Comparison of ENCODE assay signal across 11 mouse cellular contexts in the genomic region with DNA sequence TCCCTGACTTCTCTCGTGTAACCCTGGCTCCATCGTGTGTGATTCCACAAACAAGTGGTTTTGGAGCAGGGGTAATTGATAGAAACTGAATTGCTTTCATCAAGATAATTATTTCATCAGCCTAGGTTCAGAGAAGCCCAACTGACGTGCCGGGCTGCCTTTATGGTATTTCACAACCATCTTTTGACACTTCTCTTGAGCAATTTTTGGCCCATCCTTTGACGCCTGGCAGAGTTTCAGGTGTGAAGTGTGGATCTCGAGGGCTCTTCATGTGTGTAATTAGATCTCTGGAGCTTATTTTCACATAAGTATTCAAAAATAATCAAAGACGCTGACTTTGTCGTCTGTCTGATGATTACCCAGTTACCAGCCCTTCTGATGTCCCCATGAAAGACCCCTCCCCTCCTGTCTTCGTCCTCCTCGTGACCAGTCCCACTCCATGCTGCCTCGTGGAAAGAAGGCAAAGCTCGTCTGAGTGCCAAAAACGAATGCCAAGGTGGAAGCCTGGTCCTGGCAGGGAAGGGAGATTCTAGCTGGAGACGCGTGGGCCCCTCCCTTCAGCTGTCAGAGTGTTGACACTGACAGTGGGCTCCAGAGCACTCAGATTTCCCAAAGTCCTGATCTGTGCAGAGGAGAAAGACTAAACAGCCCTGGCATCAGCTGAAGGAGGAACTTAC. TPM values are rescaled to one million over a fixed set of nuclear protein-coding genes. Genes with fewer than 3 reads are reported as not detected.
DNase-seq lines count a peak whose midpoint lies in the region; ATAC-seq and TF ChIP-seq lines count a peak whose summit lies in the region.
"Had no signal": no experiment of that assay in that cellular context is flagged by ENCODE, and none has a peak within 500 bp of the region (broad histone marks: within the 10 kb centered on the region; RNA-seq: fewer than 3 reads in every experiment).

No protein-coding gene starts in this region.

- TF ChIP-seq CTCF in lung, embryonic 14.5 days (IDR thresholded peaks at IDR 0.05; ENCODE audit: low read depth) = no peak
- TF ChIP-seq CTCF in liver, postnatal 0 days (IDR thresholded peaks at IDR 0.05; ENCODE audit: low read depth) = no peak

- TF ChIP-seq EP300 in liver, postnatal 0 days (IDR thresholded peaks at IDR 0.05; ENCODE audit: low read depth) = no peak

- H3K4me2 ChIP-seq in lung, embryonic 14.5 days = no peak overlapping the region
- H3K4me2 ChIP-seq in liver, postnatal 0 days (ENCODE audit: low read depth, low read length) = no peak overlapping the region

- H3K4me1 ChIP-seq in lung, embryonic 14.5 days (ENCODE audit: insufficient read depth) = no peaks in the 10 kb centered on the region
- H3K4me1 ChIP-seq in liver, postnatal 0 days (ENCODE audit: insufficient read depth) = no peaks in the 10 kb centered on the region
- H3K4me1 ChIP-seq: midbrain, embryonic 10.5 days had no signal

- no peak for ATAC-seq in lung, embryonic 14.5 days (ENCODE audit: insufficient read depth)
- ATAC-seq in inflammation-experienced regulatory T-cells, adult 6 months = no peak
- ATAC-seq in liver, postnatal 0 days = no peak
- ATAC-seq: Patski had no signal

- no peaks in the 10 kb centered on the region for H3K27me3 ChIP-seq in lung, embryonic 14.5 days (ENCODE audit: insufficient read depth, low read length)
- H3K27me3 ChIP-seq in liver, postnatal 0 days (ENCODE audit: insufficient read depth, low read length) = no peaks in the 10 kb centered on the region
- H3K27me3 ChIP-seq: Patski had no signal

- H3K9me3 ChIP-seq in lung, embryonic 14.5 days (ENCODE audit: low read depth, low read length) = no peaks in the 10 kb centered on the region
- H3K9me3 ChIP-seq in liver, postnatal 0 days (ENCODE audit: low read length) = no peaks in the 10 kb centered on the region
- H3K9me3 ChIP-seq: midbrain, embryonic 10.5 days had no signal

- 57% methylated on average over 15 of the region's 15 CpGs for WGBS in lung, embryonic 14.5 days
- 60% methylated on average over 15 of the region's 15 CpGs for WGBS in liver, postnatal 0 days (ENCODE audit: insufficient replicate concordance)

- no peak overlapping the region for H3K27ac ChIP-seq in lung, embryonic 14.5 days (ENCODE audit: low read depth)
- H3K27ac ChIP-seq in liver, postnatal 0 days (ENCODE audit: low read depth) = no peak overlapping the region
- H3K27ac ChIP-seq: kidney, postnatal 0 days; midbrain, embryonic 10.5 days had no signal

- H3K9ac ChIP-seq in lung, embryonic 14.5 days = no peak overlapping the region
- no peak overlapping the region for H3K9ac ChIP-seq in liver, postnatal 0 days (replicated peaks)

- H3K4me3 ChIP-seq in lung, embryonic 14.5 days (ENCODE audit: low read depth, low read length) = no peak overlapping the region
- H3K4me3 ChIP-seq in liver, postnatal 0 days (ENCODE audit: low read depth, low read length) = no peak overlapping the region
- H3K4me3 ChIP-seq: midbrain, embryonic 10.5 days had no signal

- peak; percentile 49 for DNase-seq in adrenal gland, adult 2 months
- no peak for DNase-seq in adrenal gland, adult 8-10 months
- peak; percentile 13 to 37 for DNase-seq in gastrocnemius, adult 8-10 months (ENCODE audit: low spot score in 2 of 2)
- DNase-seq in gastrocnemius, postnatal 4 days (ENCODE audit: low spot score in 2 of 2) = no peak
- DNase-seq in brain, adult 2 months (ENCODE audit: low read depth, low spot score) = peak; percentile 73
- peak; percentile 4 for DNase-seq in lung, embryonic 14.5 days
- no peak for DNase-seq in liver, postnatal 0 days

- no peaks in the 10 kb centered on the region for H3K36me3 ChIP-seq in lung, embryonic 14.5 days (ENCODE audit: insufficient read depth)
- H3K36me3 ChIP-seq in liver, postnatal 0 days (replicated peaks; ENCODE audit: insufficient read depth, low read length) = no peaks in the 10 kb centered on the region

RNA-seq across cellular contexts. Expression of a gene that starts 9.2 kb away (rescaled TPM):
- total RNA-seq in adrenal gland, adult 2 months (2021) = 10 to 100 TPM in 1 of 2 experiments, 1 to 10 TPM in 1; 9.5 to 10.9 TPM
- polyA plus RNA-seq in adrenal gland, adult 2 months (2012; rRNA removed) = 1.6 and 2.1 TPM in 2 replicates
- total RNA-seq in adrenal gland, adult 8-10 months (2022) = 10 to 100 TPM in 2 of 4 experiments, 1 to 10 TPM in 2; 7.5 to 20.9 (median 14.9) TPM
- total RNA-seq in gastrocnemius, adult 8-10 months (2022) = 1 to 10 TPM; 1.2 to 3.2 (median 2.9) TPM
- 1 to 10 TPM; 4.4 to 4.6 TPM for total RNA-seq in gastrocnemius, postnatal 4 days (2021)
- polyA plus RNA-seq in lung, embryonic 14.5 days (2014; fragmentation: Nextera tagmentation; extraction: Ambion mirVana) = 18.1 TPM in 2 replicates
- polyA plus RNA-seq in inflammation-experienced regulatory T-cells, adult 6 months (2017; shearing (Covaris generic)) = under 1 TPM; 0.24 to 0.66 (median 0.26) TPM
- 0.90 and 1.5 TPM in 2 replicates for polyA plus RNA-seq in liver, postnatal 0 days (2015; fragmentation: Nextera tagmentation; extraction: Ambion mirVana)

RNA-seq across cellular contexts. Expression of a gene that starts 20.8 kb away (rescaled TPM):
- total RNA-seq in adrenal gland, adult 2 months (2021) = 100 to 1,000 TPM in 1 of 2 experiments, 10 to 100 TPM in 1; 77.2 to 112 TPM
- polyA plus RNA-seq in adrenal gland, adult 2 months (2012; rRNA removed) = 196 TPM in 2 replicates
- total RNA-seq in adrenal gland, adult 8-10 months (2022) = 10 to 100 TPM; 64.2 to 74.4 (median 69.4) TPM
- 10 to 100 TPM; 62.8 to 70.5 (median 66.0) TPM for total RNA-seq in gastrocnemius, adult 8-10 months (2022)
- total RNA-seq in gastrocnemius, postnatal 4 days (2021) = 10 to 100 TPM; 57.4 to 57.7 TPM
- polyA plus RNA-seq in lung, embryonic 14.5 days (2014; fragmentation: Nextera tagmentation; extraction: Ambion mirVana) = 134 and 138 TPM in 2 replicates
- 10 to 100 TPM; 56.3 to 65.7 (median 64.4) TPM for polyA plus RNA-seq in inflammation-experienced regulatory T-cells, adult 6 months (2017; shearing (Covaris generic))
- 57.2 and 58.1 TPM in 2 replicates for polyA plus RNA-seq in liver, postnatal 0 days (2015; fragmentation: Nextera tagmentation; extraction: Ambion mirVana)

RNA-seq across cellular contexts. Expression of a gene that starts 28.9 kb away (rescaled TPM):
- 10 to 100 TPM; 23.4 to 30.7 TPM for total RNA-seq in adrenal gland, adult 2 months (2021)
- polyA plus RNA-seq in adrenal gland, adult 2 months (2012; rRNA removed) = 29.3 and 32.5 TPM in 2 replicates
- total RNA-seq in adrenal gland, adult 8-10 months (2022) = 10 to 100 TPM; 22.3 to 33.2 (median 30.7) TPM
- total RNA-seq in gastrocnemius, adult 8-10 months (2022) = 10 to 100 TPM in 1 of 4 experiments, 1 to 10 TPM in 3; 8.8 to 10.9 (median 9.4) TPM
- 10 to 100 TPM; 16.2 to 16.9 TPM for total RNA-seq in gastrocnemius, postnatal 4 days (2021)
- 50.2 and 50.6 TPM in 2 replicates for polyA plus RNA-seq in lung, embryonic 14.5 days (2014; fragmentation: Nextera tagmentation; extraction: Ambion mirVana)
- polyA plus RNA-seq in inflammation-experienced regulatory T-cells, adult 6 months (2017; shearing (Covaris generic)) = 10 to 100 TPM; 55.6 to 76.5 (median 73.4) TPM
- polyA plus RNA-seq in liver, postnatal 0 days (2015; fragmentation: Nextera tagmentation; extraction: Ambion mirVana) = 24.7 and 27.7 TPM in 2 replicates

RNA-seq across cellular contexts. Expression of a gene that starts 36.2 kb away (rescaled TPM):
- total RNA-seq in adrenal gland, adult 2 months (2021) = 10 to 100 TPM; 43.0 to 56.0 TPM
- polyA plus RNA-seq in adrenal gland, adult 2 months (2012; rRNA removed) = 33.2 and 33.5 TPM in 2 replicates
- 10 to 100 TPM; 33.9 to 38.7 (median 37.6) TPM for total RNA-seq in adrenal gland, adult 8-10 months (2022)
- total RNA-seq in gastrocnemius, adult 8-10 months (2022) = 100 to 1,000 TPM; 122 to 135 (median 128) TPM
- 10 to 100 TPM; 34.4 to 39.0 TPM for total RNA-seq in gastrocnemius, postnatal 4 days (2021)
- 30.7 and 38.0 TPM in 2 replicates for polyA plus RNA-seq in lung, embryonic 14.5 days (2014; fragmentation: Nextera tagmentation; extraction: Ambion mirVana)
- 10 to 100 TPM; 11.0 to 27.7 (median 16.5) TPM for polyA plus RNA-seq in inflammation-experienced regulatory T-cells, adult 6 months (2017; shearing (Covaris generic))
- polyA plus RNA-seq in liver, postnatal 0 days (2015; fragmentation: Nextera tagmentation; extraction: Ambion mirVana) = 11.3 and 12.1 TPM in 2 replicates

RNA-seq across cellular contexts. Expression of a gene that starts 43.2 kb away (rescaled TPM):
- 1 to 10 TPM; 1.5 to 1.6 TPM for total RNA-seq in adrenal gland, adult 2 months (2021)
- 3.1 TPM in 2 replicates for polyA plus RNA-seq in adrenal gland, adult 2 months (2012; rRNA removed)
- 1 to 10 TPM; 1.3 to 3.6 (median 2.8) TPM for total RNA-seq in adrenal gland, adult 8-10 months (2022)
- under 1 TPM; 0.10 to 0.44 (median 0.36) TPM for total RNA-seq in gastrocnemius, adult 8-10 months (2022)
- total RNA-seq in gastrocnemius, postnatal 4 days (2021) = under 1 TPM; 0.29 to 0.93 TPM
- polyA plus RNA-seq in lung, embryonic 14.5 days (2014; fragmentation: Nextera tagmentation; extraction: Ambion mirVana) = 2.2 and 2.3 TPM in 2 replicates
- under 1 TPM in 1 of 3 experiments, not detected in 2; 0.44 TPM for polyA plus RNA-seq in inflammation-experienced regulatory T-cells, adult 6 months (2017; shearing (Covaris generic))
- polyA plus RNA-seq in liver, postnatal 0 days (2015; fragmentation: Nextera tagmentation; extraction: Ambion mirVana) = 2.3 and 2.8 TPM in 2 replicates
- polyA plus RNA-seq: Patski had no signal

Comparison
In these comparisons a context has a peak if more than half of its experiments do, and no peak if none do; other contexts are left out.
1. DNase-seq: peak in adrenal gland, adult 2 months (single experiment), gastrocnemius, adult 8-10 months (2 of 2), brain, adult 2 months (single experiment) and lung, embryonic 14.5 days (single experiment); none in adrenal gland, adult 8-10 months (single experiment), gastrocnemius, postnatal 4 days (0 of 2) and liver, postnatal 0 days (single experiment).